Mouse (Mus musculus) frontal cortex, postnatal 36 days (tissue): ENCODE measurements around the gene U2af1.
"Not testable (repeated sequence)": the region's sequence is repeated elsewhere in the genome, so short reads cannot be mapped to it uniquely, and the experiment has no call there.

Experiments used
- DNase-seq, 2 experiments: peaks; one replicate each; pipeline ENCODE4 v3.0.0; 2022; ENCODE audit warnings: low spot score in 2 of 2

U2af1 gene

DNA sequence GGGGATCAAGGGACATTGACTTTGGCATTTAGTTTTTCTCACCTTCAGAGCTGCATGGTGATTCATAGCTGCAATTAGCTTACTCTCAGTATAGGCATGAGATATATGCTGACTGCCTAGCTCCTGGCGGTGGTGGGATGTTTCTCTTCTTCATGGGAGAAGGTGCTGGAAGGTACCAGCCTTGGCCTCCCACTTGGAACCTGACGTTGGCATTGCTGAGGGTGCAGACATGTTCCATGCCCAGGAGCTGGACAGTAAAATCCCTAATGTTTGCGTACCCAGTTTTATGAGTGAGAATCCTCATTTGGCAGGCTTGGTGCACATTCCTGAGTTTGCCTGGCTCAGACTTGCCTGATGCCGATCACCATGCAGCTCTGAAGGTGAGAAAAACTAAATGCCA, 35.6 kb downstream of the U2af1 start:
- DNase-seq, result no peak

DNA sequence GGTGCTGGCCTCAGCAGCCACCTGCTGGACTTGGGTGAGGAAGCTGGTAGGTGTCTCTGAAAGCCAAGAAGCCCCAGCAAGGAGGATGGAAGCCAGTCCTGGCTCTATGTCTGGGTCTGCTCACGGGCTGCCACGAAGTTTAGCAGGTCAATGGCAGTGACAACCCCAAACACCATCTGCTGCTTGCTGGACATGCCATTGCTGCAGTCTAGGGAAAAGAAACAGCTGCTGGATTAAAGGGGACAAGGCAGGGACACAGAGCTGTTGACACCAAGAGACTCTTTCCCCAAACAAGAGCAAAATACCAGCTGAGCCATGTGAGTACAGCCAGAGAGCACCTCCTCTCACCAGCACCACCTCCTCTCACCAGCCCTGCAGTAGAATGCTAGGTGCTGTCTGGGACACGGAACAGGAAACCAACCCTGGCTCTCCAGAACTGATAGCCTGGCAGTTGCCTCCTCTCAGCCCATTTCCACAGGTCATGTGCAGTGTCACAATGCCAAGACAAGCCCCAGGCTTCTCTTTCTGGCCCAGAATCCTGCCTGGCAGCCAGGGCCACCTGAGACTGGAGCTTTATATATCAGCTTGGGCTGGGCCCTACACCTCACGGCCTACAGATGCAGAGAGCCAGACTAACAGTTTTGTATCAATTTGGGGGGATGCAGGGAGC, 45.5 kb downstream of the U2af1 start:
- DNase-seq, result no peak

- DNase-seq, result no peak
Measured at GRCm38 (mm10) chr17:31609895-31610294, 48.8 kb downstream of the U2af1 start.

DNA sequence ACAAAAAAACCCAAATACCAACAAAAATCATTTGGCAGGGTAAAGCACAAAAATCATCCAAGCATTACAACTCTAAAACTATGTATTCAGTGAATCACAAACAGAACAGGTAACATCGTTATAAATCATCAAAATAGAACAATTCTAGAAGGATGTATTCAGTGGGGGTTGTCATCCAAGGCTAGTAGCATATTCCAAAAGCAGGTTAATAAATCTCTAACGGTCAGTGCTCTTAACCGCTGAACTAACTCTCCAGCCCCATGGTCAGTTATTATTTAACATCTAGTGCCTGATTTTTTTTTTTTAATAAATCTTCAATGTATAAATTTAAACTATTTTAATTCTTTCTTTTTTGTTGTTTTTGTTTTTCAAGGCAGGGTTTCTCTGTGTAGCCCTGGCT, 49.5 kb downstream of the U2af1 start:
- not testable (repeated sequence) for DNase-seq

- no peak for DNase-seq
Measured at GRCm38 (mm10) chr17:31607256-31607951, 51.3 kb downstream of the U2af1 start.

DNA sequence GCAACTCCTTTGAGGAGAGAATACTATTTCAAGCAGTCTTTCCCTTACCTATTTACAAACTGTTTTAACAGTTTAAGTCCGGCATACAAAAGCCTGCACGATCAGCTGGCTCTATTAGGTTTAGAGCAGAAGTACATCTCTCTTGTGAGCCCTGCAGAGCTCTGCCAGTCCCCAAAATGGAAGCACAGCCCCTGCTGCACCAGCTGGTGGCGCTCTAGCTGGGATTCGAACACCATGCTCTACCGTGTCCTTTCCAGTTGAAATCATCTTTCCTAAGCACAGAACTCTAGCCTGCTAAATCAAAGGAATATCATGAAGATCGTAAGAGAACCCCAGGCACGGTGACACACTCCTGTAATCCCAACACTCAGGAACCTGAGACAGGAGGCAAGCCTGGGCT, 52.3 kb downstream of the U2af1 start:
- no peak for DNase-seq

GRCm38 (mm10) chr17:31598593-31598992, 60.1 kb downstream of the U2af1 start:
- DNase-seq, result no peak

GRCm38 (mm10) chr17:31597957-31598356, 60.7 kb downstream of the U2af1 start:
- DNase-seq, result no peak
